Mouse (Mus musculus) myocyte (in vitro differentiated cells): ENCODE measurements around the gene Mme.

Source experiments
- CEBPB ChIP-seq: IDR thresholded peaks from 2 replicates; pipeline ENCODE4 v1.6.1; 2011; ENCODE audit warnings: mild to moderate bottlenecking, moderate library complexity; ENCODE audit not compliant: poor library complexity, insufficient read depth, severe bottlenecking
- E2F4 ChIP-seq: IDR thresholded peaks from one replicate; pipeline ENCODE4 v1.6.1; 2011; ENCODE audit warnings: mild to moderate bottlenecking, control low read depth, moderate library complexity; ENCODE audit not compliant: insufficient read depth
- MYOD1 ChIP-seq, 3 experiments: IDR thresholded peaks; one replicate each; pipeline ENCODE4 v1.6.1; 2011; ENCODE audit warnings: control low read depth in 2 of 3, low read depth in 2 of 3, mild to moderate bottlenecking in 2 of 3, moderate library complexity in 1 of 3; ENCODE audit not compliant: insufficient read length in 2 of 3, control insufficient read depth in 1 of 3
- POLR2A ChIP-seq: IDR thresholded peaks from one replicate; pipeline ENCODE4 v1.6.1; 2011; ENCODE audit warnings: low read depth, mild to moderate bottlenecking, control low read depth, moderate library complexity; ENCODE audit not compliant: insufficient read length
- POLR2AphosphoS2 ChIP-seq: IDR thresholded peaks from one replicate; pipeline ENCODE4 v1.6.1; 2011; ENCODE audit warnings: low read depth, control low read depth; ENCODE audit not compliant: insufficient read length
- REST ChIP-seq: IDR thresholded peaks from one replicate; pipeline ENCODE4 v1.6.1; 2011; ENCODE audit warnings: mild to moderate bottlenecking, control low read depth, moderate library complexity; ENCODE audit not compliant: insufficient read depth, insufficient read length
- TCF12 ChIP-seq: IDR thresholded peaks from one replicate; pipeline ENCODE4 v1.6.1; 2011; ENCODE audit warnings: mild to moderate bottlenecking, control low read depth; ENCODE audit not compliant: poor library complexity, insufficient read depth, severe bottlenecking
- USF1 ChIP-seq: IDR thresholded peaks from one replicate; pipeline ENCODE4 v1.6.1; 2011; ENCODE audit warnings: low read depth, mild to moderate bottlenecking, control low read depth, moderate library complexity

DNA sequence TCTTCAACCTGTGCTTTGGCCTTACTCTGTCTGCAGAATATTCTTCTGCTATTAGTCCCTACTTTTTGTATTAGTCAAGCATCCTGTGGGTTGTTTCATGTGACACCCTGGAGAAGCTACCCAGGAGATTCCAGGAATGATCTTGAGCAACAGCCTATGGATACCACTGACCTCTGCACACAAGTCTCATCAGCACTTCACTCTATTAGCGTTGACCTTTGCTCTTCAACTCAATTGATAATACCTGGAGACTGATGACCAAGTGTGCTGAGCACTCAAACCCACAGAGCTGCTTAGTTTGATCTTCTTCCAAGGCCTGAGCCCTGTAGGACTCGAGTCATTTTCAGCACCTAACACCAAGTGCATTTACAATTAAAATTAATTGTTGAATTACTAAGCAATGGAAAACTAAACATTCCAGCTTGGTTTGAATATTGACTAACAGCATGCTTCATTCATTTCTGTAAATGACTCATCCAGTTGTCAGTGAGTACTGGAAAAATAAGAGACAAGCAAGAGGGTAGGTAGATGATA lies 107.6 kb downstream of the Mme start:
- no peak for TF ChIP-seq POLR2A
- no peak for TF ChIP-seq USF1
- TF ChIP-seq MYOD1 (IDR thresholded peaks at IDR 0.05; ENCODE audit: control insufficient read depth in 1 of 3, insufficient read length in 2 of 3, low read depth in 2 of 3) = no peak
- no peak for TF ChIP-seq REST
- no peak for TF ChIP-seq POLR2AphosphoS2
- no peak for TF ChIP-seq E2F4
- TF ChIP-seq TCF12 = no peak
- TF ChIP-seq CEBPB = no peak
